Mouse (Mus musculus) right cerebral cortex, postnatal 14 days (tissue): ENCODE results near the gene Lmo1.
"Not testable (repeated sequence)": the region's sequence is repeated elsewhere in the genome, so short reads cannot be mapped to it uniquely, and the experiment has no call there.

Experiments
- DNase-seq: peaks from one replicate; pipeline ENCODE4 v3.0.0; 2022

Gene Lmo1

GRCm38 (mm10) chr7:109174337-109174948 lies 564 bp downstream of the Lmo1 start:
- peak; percentile 64 for DNase-seq

GRCm38 (mm10) chr7:109171874-109172273 lies 3.1 kb downstream of the Lmo1 start:
- no peak for DNase-seq

- DNase-seq: peak; percentile 93
Observed at GRCm38 (mm10) chr7:109170441-109170820, 4.6 kb downstream of the Lmo1 start.

- DNase-seq: peak; percentile 43
Observed at GRCm38 (mm10) chr7:109169505-109170440, 5.2 kb downstream of the Lmo1 start.

- no peak for DNase-seq
Observed at GRCm38 (mm10) chr7:109168716-109169115, 6.3 kb downstream of the Lmo1 start.

- DNase-seq: no peak
Observed at GRCm38 (mm10) chr7:109165931-109166585, 8.9 kb downstream of the Lmo1 start.

GRCm38 (mm10) chr7:109154331-109154730 lies 20.7 kb downstream of the Lmo1 start:
- no peak for DNase-seq

GRCm38 (mm10) chr7:109153538-109153937 lies 21.5 kb downstream of the Lmo1 start:
- no peak for DNase-seq

GRCm38 (mm10) chr7:109151088-109151487 lies 23.9 kb downstream of the Lmo1 start:
- no peak for DNase-seq

GRCm38 (mm10) chr7:109145211-109145610 lies 29.8 kb downstream of the Lmo1 start:
- no peak for DNase-seq

- DNase-seq: no peak
Observed at GRCm38 (mm10) chr7:109144705-109145104, 30.3 kb downstream of the Lmo1 start.

GRCm38 (mm10) chr7:109142564-109142963 lies 32.4 kb downstream of the Lmo1 start:
- no peak for DNase-seq

- DNase-seq: no peak
Observed at GRCm38 (mm10) chr7:109141753-109142152, 33.3 kb downstream of the Lmo1 start.

- no peak for DNase-seq
Observed at GRCm38 (mm10) chr7:109141054-109141453, 34.0 kb downstream of the Lmo1 start.

GRCm38 (mm10) chr7:109139405-109139804 lies 35.6 kb downstream of the Lmo1 start:
- DNase-seq: peak; percentile 91

GRCm38 (mm10) chr7:109137441-109137840 lies 37.6 kb downstream of the Lmo1 start:
- no peak for DNase-seq

GRCm38 (mm10) chr7:109131565-109131964 lies 43.4 kb downstream of the Lmo1 start:
- DNase-seq: no peak

- DNase-seq: no peak
Observed at GRCm38 (mm10) chr7:109129946-109130686, 44.9 kb downstream of the Lmo1 start.

GRCm38 (mm10) chr7:109129442-109129841 lies 45.6 kb downstream of the Lmo1 start:
- DNase-seq: no peak

- DNase-seq: no peak
Observed at GRCm38 (mm10) chr7:109115929-109116328, 59.1 kb downstream of the Lmo1 start.

GRCm38 (mm10) chr7:109115488-109115887 lies 59.5 kb downstream of the Lmo1 start:
- DNase-seq: not testable (repeated sequence)

- DNase-seq: no peak
Observed at GRCm38 (mm10) chr7:109114950-109115349, 60.1 kb downstream of the Lmo1 start.

- DNase-seq: peak; percentile 41
Observed at GRCm38 (mm10) chr7:109111000-109111399, 64.0 kb downstream of the Lmo1 start.
